In genomic region chr7:98704276-98704675, GRCm38 (mm10) we compare ENCODE assay signal across 8 mouse cellular contexts. TPM values are rescaled to one million over a fixed set of nuclear protein-coding genes. Genes with fewer than 3 reads are reported as not detected.
DNase-seq lines count a peak whose midpoint lies in the region; ATAC-seq lines count a peak whose summit lies in the region.

No protein-coding gene starts in this region.

- DNase-seq in left cerebral cortex, adult 9 months (ENCODE audit: low spot score in 2 of 2), result no peak
- no peak for DNase-seq in urinary bladder, postnatal 10 days (ENCODE audit: low spot score)

- WGBS in forebrain, embryonic 15.5 days, result 57% methylated on average over 5 of the region's 5 CpGs
- 59% methylated on average over 5 of the region's 5 CpGs for WGBS in limb, embryonic 15.5 days
- WGBS in stomach, embryonic 16.5 days, result 54% methylated on average over 5 of the region's 5 CpGs

- H3K27ac ChIP-seq in forebrain, embryonic 15.5 days (replicated peaks), result no peak overlapping the region
- no peak overlapping the region for H3K27ac ChIP-seq in limb, embryonic 15.5 days
- no peak overlapping the region for H3K27ac ChIP-seq in stomach, embryonic 16.5 days (ENCODE audit: low read length)

- peak overlapping the region; percentile 87; the same call in 1 of the 2 replicates for H3K9ac ChIP-seq in forebrain, embryonic 15.5 days (replicated peaks)
- H3K9ac ChIP-seq in limb, embryonic 15.5 days, result no peak overlapping the region
- H3K9ac ChIP-seq in stomach, embryonic 16.5 days (ENCODE audit: low read length), result peak overlapping the region; percentile 65

- H3K27me3 ChIP-seq in megakaryocyte, embryonic 14.5 days (replicated peaks), result no peaks in the 10 kb centered on the region
- H3K27me3 ChIP-seq in forebrain, embryonic 15.5 days, result no peaks in the 10 kb centered on the region
- no peaks in the 10 kb centered on the region for H3K27me3 ChIP-seq in limb, embryonic 15.5 days
- no peaks in the 10 kb centered on the region for H3K27me3 ChIP-seq in stomach, embryonic 16.5 days (ENCODE audit: control insufficient read depth, insufficient read depth, low read length)

- H3K4me2 ChIP-seq in forebrain, embryonic 15.5 days (replicated peaks), result peak overlapping the region; percentile 46
- peak overlapping the region; percentile 55 for H3K4me2 ChIP-seq in limb, embryonic 15.5 days
- H3K4me2 ChIP-seq in stomach, embryonic 16.5 days (ENCODE audit: low read depth, low read length), result peak overlapping the region; percentile 64

- no peaks in the 10 kb centered on the region for H3K9me3 ChIP-seq in megakaryocyte, embryonic 14.5 days
- no peaks in the 10 kb centered on the region for H3K9me3 ChIP-seq in forebrain, embryonic 15.5 days
- H3K9me3 ChIP-seq in limb, embryonic 15.5 days, result no peaks in the 10 kb centered on the region
- H3K9me3 ChIP-seq in stomach, embryonic 16.5 days (replicated peaks; ENCODE audit: control insufficient read depth, low read length), result no peaks in the 10 kb centered on the region

- peak overlapping the region; percentile 94 for H3K4me3 ChIP-seq in megakaryocyte, embryonic 14.5 days (replicated peaks)
- H3K4me3 ChIP-seq in forebrain, embryonic 15.5 days, result peak overlapping the region; percentile 89
- peak overlapping the region; percentile 93 for H3K4me3 ChIP-seq in limb, embryonic 15.5 days
- peak overlapping the region; percentile 86 for H3K4me3 ChIP-seq in stomach, embryonic 16.5 days (replicated peaks; ENCODE audit: low read length)

- H3K4me1 ChIP-seq in megakaryocyte, embryonic 14.5 days, result peaks cover 32% of the 10 kb centered on the region
- peaks cover 26% of the 10 kb centered on the region for H3K4me1 ChIP-seq in forebrain, embryonic 15.5 days
- H3K4me1 ChIP-seq in limb, embryonic 15.5 days, result peaks cover 23% of the 10 kb centered on the region
- peaks cover 16% of the 10 kb centered on the region for H3K4me1 ChIP-seq in stomach, embryonic 16.5 days (ENCODE audit: control insufficient read depth, insufficient read depth, low read length)

- no peak for ATAC-seq in megakaryocyte, adult 5-6 weeks (ENCODE audit: poor library complexity, severe bottlenecking)
- ATAC-seq in forebrain, embryonic 15.5 days (replicated peaks), result no peak
- ATAC-seq in limb, embryonic 15.5 days (ENCODE audit: insufficient number of reproducible peaks, low FRiP score, low TSS enrichment, low read depth), result no peak
- no peak for ATAC-seq in stomach, embryonic 16.5 days (ENCODE audit: insufficient read depth, low FRiP score)
- ATAC-seq in granulocyte monocyte progenitor cell, adult 5-6 weeks (replicated peaks; ENCODE audit: poor library complexity, severe bottlenecking), result no peak

- H3K36me3 ChIP-seq in megakaryocyte, embryonic 14.5 days (replicated peaks; ENCODE audit: low read length), result peaks cover 17% of the 10 kb centered on the region
- H3K36me3 ChIP-seq in forebrain, embryonic 15.5 days, result no peaks in the 10 kb centered on the region
- no peaks in the 10 kb centered on the region for H3K36me3 ChIP-seq in limb, embryonic 15.5 days
- H3K36me3 ChIP-seq in stomach, embryonic 16.5 days (ENCODE audit: control insufficient read depth, insufficient read depth, low read length), result no peaks in the 10 kb centered on the region

RNA-seq across cellular contexts. Expression of gene Thap12, which starts 1.4 kb away (rescaled TPM):
- 2.0 and 11.5 TPM in 2 replicates for polyA plus RNA-seq in megakaryocyte, embryonic 14.5 days (2012; ENCODE audit: insufficient read depth, low replicate concordance)
- 17.7 and 18.8 TPM in 2 replicates for total RNA-seq in megakaryocyte, adult 5-6 weeks (2015)
- total RNA-seq in megakaryocyte, adult 5-6 weeks (2017), result 27.2 and 35.4 TPM in 2 replicates
- 49.0 and 54.9 TPM in 2 replicates for polyA plus RNA-seq in forebrain, embryonic 15.5 days (2015; fragmentation: Nextera tagmentation; extraction: Ambion mirVana)
- 49.9 and 57.0 TPM in 2 replicates for polyA plus RNA-seq in limb, embryonic 15.5 days (2015; fragmentation: Nextera tagmentation; extraction: Ambion mirVana)
- 41.0 and 42.9 TPM in 2 replicates for polyA plus RNA-seq in stomach, embryonic 16.5 days (2015; fragmentation: Nextera tagmentation; extraction: Ambion mirVana)
- 44.7 and 52.8 TPM in 2 replicates for total RNA-seq in granulocyte monocyte progenitor cell, adult 5-6 weeks (2014; fragmentation: Nextera tagmentation)
- 87.6 and 100 TPM in 2 replicates for total RNA-seq in granulocyte monocyte progenitor cell, adult 5-6 weeks (2017)

RNA-seq across cellular contexts. Expression of gene Emsy, which starts 47.7 kb away (rescaled TPM):
- 2.4 and 2.9 TPM in 2 replicates for polyA plus RNA-seq in megakaryocyte, embryonic 14.5 days (2012; ENCODE audit: insufficient read depth, low replicate concordance)
- 71.4 and 79.9 TPM in 2 replicates for total RNA-seq in megakaryocyte, adult 5-6 weeks (2015)
- 37.3 and 43.7 TPM in 2 replicates for total RNA-seq in megakaryocyte, adult 5-6 weeks (2017)
- polyA plus RNA-seq in forebrain, embryonic 15.5 days (2015; fragmentation: Nextera tagmentation; extraction: Ambion mirVana), result 35.3 and 40.2 TPM in 2 replicates
- 23.8 and 25.5 TPM in 2 replicates for polyA plus RNA-seq in limb, embryonic 15.5 days (2015; fragmentation: Nextera tagmentation; extraction: Ambion mirVana)
- 17.3 and 23.1 TPM in 2 replicates for polyA plus RNA-seq in stomach, embryonic 16.5 days (2015; fragmentation: Nextera tagmentation; extraction: Ambion mirVana)
- total RNA-seq in granulocyte monocyte progenitor cell, adult 5-6 weeks (2014; fragmentation: Nextera tagmentation), result 53.5 and 71.9 TPM in 2 replicates
- total RNA-seq in granulocyte monocyte progenitor cell, adult 5-6 weeks (2017), result 20.5 and 25.7 TPM in 2 replicates
